Mouse (Mus musculus) fibroblast of lung, adult 2 months (primary cell): ENCODE results near the gene Slc9a3r1.

ENCODE experiments used
- DNase-seq: peaks from one replicate; pipeline ENCODE4 v3.0.0-alpha.2; 2011; ENCODE audit warnings: low read depth

Slc9a3r1 gene

DNA sequence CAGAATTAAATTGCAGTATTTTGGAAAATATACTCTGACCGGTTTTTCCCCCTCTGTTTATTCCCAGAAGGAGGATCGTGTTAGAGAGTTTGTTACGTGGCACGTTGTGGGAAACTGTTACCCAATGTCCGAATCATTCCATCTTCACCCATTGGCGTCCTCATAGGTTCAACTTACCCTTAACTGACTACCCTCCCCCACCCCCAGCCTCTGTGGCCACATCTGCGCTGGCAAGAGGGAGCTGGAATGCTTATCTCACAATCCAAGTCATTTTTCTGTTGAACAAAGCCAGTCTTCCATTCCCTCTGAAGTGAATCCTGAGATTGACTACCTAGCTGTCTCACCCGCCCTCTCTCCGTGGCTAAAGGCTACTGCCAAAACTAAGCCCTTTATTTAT, 938 bp upstream of the Slc9a3r1 start:
- no peak for DNase-seq

DNA sequence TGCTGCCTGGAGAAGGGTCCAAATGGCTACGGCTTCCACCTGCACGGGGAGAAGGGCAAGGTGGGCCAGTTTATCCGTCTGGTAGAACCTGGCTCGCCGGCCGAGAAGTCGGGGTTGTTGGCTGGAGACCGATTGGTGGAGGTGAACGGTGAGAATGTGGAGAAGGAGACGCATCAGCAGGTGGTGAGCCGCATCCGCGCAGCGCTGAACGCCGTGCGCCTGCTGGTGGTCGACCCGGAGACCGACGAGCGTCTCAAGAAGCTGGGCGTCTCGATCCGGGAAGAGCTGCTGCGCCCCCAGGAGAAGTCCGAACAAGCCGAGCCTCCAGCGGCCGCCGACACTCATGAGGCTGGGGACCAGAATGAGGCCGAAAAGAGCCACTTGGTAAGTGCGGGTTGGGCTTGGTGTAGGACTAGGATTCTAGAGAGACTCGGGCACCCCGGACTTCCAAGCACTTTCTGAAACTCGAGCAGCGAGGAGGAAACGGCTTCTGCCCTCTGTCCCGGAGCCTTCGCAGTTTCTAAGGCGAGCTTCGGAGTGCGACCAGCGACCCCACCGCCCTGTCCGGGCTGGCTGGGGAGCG, 518 bp downstream of the Slc9a3r1 start:
- no peak for DNase-seq

DNA sequence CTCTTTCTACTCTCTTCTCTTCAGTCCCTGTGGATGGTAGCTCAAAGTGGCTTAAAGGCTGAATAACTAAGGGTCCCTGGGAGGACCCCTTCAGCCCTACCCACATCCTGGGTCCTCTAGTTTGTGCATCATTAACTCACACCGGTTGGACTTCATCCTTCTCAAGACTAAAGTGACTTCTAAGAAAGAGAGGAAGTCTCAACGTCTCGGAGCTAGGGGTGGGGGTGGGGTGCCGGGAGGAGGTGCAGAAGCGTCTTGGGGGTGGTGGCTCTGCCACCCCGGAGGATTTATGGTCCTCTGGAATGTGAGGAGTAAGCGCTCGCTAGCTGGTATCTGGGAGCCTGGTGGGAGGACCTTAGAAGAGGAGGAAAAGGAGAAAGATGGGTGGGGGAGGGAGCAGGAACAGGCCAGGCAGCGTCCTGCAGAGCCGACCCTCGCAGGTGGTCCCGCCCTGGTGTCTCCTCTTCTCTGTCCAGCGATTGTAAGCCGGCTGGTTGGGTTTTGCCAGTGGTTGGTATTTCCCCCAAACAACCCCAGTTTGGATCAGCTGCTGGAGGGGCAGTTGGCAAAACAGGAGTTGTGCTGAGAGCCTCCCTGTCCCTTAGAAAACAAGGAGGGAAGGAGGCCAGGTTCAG, 1.3 kb downstream of the Slc9a3r1 start:
- DNase-seq = no peak

DNA sequence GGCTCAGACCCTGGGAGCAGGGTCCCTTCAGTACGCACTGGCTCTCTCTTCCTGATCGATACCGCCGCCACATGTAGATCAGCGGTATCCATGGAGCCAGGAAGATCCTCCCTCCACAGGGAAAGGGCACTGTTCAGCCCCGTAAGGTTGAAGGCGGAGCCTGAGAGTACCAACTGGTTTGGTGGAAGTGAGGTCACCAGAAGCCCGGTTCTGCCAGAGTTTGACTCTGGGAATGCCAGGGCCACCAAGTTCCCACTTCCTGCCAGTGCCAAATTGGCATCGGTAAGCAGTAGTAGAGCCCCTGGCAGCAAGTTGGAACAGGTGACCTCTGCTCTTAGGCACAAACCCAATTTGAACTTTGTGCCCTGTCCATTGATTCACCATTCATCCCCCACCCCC, 1.8 kb downstream of the Slc9a3r1 start:
- peak; percentile 49 for DNase-seq

DNA sequence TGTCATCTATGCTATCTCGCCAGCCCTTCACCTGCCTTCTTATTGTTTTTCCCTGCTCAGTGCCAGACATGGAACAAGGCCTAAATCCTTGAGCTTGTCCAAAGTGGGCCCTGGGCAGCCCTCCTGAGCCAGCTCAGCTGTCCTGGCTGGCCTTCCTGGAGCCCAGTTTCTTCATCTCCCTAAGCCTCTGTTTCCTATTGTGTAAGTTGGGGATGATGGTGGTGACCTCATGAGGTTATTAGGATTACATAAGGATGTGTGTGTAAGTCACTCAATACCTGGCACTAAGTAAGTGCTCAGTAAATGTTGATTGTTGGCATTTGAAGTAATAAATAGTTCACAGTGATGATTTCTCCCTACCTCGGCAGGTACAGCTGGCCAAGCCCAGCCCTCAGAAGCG, 3.6 kb downstream of the Slc9a3r1 start:
- DNase-seq = no peak

DNA sequence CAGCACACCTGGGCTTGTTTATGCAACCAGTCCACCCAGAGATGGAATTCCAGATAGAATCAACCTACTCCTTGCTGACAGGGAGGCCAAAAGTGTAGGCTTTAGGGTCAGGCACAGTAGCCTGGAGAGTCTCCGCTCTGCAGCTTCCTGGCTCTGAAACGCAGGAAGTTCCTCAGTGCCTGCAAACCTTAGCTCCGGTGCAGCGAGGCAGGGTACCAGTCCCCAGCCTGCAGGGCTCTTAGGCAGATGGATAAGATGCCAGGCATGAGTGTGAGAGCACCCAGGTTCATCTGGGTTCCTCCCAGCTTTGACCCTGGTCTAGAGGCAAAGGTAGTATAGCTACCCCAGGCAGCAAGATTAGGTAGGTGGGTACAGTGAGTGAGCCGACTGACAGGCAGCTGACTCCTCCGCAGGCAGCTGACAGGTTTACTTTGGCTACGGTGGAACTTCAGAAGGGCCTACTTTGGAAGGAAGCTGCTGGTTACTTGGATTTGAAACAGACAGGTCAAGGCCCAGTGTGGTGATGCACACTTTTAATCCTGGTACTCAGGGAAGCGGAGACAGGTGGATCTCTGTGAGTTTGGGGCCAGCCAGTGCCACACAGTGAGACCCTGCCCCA, 4.6 kb downstream of the Slc9a3r1 start:
- no peak for DNase-seq

DNA sequence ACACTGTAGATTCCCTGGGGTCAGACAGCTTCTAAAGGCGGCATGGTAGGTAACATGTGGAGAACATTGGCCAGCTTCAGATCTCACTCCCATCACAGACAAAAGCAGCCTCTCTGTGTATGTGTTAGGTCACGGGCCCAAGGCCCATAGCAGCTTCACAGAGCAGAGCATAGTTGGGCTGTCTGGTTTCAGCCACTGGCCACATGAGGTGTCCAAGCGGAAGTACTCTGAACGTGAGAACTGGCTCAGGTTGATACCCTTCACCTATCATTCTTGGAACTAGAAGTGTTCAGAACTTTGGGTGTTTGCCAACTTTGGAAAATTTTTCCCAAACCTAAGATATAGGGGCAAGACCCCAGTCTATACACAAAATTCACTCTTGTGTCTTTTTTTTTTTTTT, 6.3 kb downstream of the Slc9a3r1 start:
- no peak for DNase-seq

DNA sequence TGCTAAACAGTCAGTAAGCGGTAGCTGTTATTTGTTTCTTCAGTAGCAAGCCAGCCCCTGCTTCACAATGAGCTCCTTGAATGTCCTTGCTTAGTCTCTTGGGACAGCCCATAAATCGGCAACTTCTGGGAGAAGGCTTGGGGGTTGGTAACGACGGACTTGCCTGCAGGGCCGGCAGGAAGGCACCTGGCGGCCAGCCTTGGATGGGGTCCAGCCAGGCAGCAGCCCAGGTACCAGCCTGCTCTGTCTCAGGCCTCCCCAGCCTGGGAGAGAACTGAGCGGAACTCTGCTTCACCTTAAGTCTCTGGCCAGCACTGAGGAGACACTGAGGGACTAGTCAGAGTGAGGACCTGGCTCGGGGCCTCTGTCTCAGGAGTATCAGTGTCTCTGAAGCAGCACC, 8.0 kb downstream of the Slc9a3r1 start:
- DNase-seq = no peak

DNA sequence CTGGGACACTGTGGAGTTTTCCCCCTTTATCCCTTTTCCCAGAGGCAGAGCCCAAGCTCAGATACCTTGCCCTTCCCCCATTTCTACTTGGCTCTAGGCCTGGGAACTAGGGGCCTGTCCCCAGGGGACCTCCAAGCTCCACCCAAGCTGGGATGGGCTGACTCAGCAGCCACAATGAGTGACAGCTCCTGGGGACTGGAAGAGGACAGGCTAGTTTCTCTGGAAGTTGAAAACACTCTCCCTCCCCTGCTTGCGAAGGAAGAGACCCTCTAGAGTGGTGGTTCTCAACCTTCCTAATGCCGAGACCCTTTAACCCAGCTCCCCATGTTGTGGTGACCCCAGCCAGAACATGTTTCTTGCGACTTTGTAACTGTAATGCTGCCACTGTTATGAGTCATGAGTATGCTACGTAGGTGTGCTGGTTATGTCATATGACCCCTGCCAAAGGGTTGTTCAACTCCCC, 9.7 kb downstream of the Slc9a3r1 start:
- no peak for DNase-seq

DNA sequence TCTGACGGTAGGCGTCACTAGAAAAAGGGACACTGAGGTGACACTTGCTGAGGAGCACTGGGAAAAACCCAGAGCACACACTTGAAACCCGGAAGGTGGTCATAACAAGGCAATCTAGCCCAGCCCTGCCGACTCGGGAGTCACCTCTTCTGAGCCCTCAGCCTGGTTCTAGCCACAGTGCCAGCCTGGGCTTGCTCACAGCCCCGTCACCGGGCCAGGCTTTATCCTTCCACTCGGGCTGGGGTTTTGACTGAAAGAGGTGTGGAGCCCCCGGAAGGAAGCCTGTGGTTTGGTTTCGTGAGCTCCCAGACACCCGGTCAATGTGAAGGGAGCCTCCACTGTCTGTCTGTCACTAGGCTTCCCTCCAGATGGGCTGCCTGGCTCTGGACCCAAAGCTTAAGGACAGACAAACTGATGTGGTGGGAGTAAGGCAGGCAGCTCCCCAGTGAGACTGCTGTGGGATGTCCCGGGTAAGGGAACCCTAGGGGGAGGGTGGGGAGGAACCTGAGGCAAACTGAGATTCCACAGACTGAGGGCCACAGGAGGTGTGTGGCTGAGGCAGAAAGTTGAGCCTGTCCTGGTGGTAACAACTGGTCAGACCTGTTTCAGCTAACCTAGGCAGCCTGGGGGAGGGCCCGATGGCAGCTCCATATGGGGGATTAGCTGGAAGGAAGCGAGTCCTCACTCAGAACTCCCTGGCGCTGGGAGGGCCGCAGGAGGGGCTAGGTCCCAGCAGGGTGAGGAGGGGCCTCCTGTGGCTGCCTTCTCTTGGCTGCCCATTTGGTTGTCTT, 10.6 kb downstream of the Slc9a3r1 start:
- DNase-seq = no peak

DNA sequence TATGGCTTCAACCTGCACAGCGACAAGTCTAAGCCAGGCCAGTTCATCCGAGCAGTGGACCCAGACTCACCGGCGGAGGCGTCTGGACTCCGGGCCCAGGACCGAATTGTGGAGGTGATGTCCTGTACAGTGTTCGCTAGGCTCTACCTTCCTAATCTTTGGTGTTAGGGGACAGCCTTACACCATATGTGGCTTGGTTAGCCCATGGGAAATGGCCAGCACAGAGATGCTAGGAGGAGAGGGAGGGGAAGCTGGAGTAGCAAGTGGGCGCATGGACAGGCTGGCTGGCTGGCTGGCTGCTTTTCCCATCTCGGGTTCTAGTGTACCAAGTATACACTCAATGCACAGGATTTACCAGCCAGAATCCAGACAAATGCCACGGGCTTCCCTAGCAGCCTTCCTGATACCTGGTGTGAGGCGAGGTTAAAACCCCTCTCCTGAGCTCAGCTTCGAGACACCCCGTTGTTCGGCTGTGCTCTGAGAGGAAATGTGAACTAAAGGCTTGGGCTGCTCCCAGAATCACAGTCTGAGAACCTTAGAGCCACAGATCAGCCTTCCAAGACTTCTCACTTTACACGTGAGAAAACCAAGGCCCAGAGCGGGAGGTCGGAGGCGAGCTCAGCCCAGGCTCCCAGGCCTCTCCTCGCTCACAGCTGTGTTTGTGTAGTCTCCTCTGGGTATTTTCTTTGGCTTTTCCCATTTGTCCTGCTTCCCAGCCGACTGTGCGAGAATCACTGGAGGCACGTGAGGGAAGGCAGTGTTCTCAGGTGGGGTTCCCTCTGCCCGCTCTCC, 13.5 kb downstream of the Slc9a3r1 start:
- DNase-seq = peak; percentile 67

DNA sequence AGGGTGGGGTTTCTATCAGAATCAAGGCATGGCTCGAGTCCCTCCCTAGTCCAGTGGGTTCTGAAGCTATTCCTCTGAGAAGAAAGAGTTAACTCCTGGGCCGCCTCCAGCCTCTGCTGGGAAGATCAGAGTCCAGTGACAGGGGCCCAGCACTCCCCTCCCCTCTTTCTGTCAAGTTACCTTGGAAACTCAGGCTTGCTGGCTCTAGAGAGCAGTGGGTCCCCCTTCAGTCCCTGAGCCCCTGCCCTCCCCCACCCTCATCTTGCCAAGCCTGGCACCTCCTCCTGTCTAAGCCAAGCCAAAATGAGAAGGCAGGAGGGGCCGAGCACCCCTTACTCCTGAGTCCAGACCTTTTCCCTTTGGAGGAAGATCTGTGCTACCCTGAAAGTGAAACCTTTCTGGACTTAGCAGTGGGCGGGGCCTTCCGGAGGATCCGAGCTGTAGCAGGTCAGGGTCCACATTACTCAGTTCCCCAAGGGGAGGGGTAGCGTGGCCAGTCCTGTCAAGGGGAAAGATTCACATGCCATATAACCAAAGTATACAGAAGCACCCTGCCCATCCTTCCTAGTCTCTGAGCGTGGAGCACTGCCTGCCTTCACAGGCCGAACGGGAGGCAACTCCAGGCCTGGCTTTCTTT, 14.5 kb downstream of the Slc9a3r1 start:
- DNase-seq = no peak

DNA sequence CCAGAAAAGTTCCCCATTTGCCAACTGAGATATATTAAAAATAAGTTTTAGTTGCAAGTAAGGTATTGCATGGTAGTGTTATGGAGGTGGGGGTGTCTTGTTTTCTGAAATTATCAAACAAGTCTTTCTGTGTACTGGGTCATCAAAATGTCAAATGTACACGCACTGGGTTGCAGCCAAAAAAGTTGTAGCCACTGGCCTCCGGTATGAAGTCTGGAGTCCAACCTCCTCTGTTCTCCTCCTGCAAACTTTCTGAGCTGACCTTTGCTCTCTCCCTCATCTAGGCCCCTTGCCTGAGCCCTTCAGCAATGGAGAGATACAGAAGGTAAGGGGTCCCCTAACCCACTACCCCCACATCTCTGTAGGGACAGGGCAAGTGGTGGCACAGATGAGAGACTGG, 15.6 kb downstream of the Slc9a3r1 start:
- no peak for DNase-seq

DNA sequence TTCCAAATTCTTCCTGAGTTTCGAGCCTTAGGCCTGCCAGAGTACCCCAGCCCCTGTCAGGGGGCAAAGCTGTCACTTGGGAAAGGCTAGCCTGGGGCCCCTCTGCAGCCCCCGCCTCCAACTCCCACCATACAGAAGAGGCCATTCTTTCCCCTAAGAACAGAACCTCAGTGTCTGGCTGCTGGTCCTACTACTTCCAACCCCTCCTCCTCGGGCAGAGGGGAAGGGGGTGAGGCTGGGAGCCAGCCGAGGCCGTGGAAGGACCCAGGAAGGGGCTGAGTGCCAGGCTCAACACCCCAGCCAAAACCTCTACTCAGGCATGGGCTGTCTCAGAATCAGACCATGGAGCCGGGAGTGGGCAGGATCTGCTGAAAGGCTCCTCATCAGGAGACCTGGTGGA, 16.1 kb downstream of the Slc9a3r1 start:
- no peak for DNase-seq

DNA sequence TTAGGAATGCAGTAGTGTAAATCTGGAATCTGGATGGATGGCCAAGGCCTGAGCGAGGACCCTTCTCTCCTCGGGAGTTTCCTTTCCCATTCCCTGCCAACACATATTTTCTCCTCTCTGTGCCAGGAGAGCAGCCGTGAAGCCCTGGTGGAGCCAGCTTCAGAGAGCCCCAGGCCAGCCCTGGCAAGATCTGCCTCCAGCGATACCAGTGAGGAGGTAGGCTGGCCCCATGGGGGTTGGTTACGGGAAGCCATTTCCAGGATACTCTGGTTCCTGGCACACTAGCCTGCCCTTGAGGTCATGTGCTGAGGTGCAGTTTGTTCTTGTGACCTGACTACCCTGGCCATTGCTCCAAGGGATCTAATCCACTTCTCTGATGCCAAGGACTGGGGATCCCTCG, 16.7 kb downstream of the Slc9a3r1 start:
- DNase-seq = no peak

DNA sequence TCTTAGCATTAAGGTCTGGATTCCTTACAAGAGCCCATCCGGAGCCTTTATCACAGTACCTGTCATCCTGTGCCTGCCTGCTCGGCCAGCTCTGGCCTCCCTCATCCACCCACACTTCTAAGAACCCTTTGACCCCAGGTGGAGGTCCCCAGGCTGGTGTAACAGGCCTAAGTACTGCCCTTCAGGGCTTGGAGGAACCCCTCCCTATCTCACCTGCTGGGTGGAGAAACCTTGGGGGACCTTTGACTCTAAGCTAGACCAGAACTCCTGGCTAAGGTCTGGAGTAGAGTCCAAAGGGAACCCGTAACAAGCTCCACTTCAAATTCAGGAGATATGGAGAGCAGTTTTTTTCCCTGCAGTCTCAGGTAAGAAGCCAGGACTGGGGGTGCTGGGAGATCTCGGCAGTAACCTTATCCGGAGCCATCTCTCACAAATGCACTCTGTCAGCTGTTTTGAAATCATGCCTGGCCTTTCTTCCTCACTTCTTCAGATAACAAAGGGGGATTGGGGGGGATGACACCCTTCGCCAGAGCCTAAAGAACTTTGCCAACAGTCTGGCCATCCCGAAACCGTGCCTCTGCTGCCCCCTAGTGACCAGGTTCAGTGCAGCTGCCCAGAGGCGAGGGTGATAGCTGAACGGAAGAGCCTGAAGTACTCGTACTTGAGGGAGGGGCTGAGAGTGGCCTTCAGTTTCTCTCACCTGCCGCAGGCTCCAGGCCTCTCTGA, 18.9 kb downstream of the Slc9a3r1 start:
- DNase-seq = no peak

DNA sequence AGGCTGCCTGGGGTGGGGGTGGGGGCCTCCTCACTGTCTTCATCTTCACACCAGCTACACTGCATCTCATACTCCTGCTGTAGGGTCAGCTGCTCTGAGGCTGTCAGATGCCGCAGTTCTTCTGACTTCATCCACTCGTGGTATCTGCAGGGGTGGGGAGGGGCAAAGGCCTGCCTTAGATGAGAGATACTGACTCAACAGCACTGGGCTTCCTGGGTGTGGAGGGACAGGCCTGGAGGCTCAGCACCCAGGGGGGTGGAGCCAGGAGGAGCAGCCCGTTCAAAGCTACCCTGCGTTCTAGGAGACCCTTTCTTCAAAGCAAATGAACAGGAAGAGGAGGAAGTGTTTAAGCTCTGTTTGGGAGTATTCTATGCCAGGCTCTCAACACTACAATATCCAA, 21.8 kb downstream of the Slc9a3r1 start:
- no peak for DNase-seq

DNA sequence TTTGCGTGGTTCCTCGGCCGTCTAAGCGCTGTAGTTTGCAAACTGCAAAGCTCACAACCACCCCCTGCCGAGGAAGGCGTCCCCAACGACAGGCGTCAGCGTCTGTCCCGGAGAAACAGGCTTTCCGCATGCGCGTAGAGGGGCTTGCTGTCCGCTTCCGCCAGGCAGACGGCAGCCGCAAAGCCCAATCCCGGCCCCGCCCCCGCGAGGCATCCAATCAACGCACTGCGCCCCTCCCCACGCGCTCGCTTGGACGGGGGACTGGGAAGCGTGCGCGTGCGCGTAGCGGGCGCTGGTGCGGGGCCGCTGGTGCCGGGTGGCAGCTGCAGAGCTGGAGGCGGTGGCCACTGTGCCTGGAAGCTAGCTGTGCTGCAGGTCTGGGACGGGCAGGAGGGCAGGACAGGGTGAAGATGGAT, 24.1 kb downstream of the Slc9a3r1 start, which contains the start of gene Tmem104:
Tmem104 (plus strand) TSS at position 264 of the 416 bp plus-strand sequence.
- DNase-seq = peak; percentile 95

DNA sequence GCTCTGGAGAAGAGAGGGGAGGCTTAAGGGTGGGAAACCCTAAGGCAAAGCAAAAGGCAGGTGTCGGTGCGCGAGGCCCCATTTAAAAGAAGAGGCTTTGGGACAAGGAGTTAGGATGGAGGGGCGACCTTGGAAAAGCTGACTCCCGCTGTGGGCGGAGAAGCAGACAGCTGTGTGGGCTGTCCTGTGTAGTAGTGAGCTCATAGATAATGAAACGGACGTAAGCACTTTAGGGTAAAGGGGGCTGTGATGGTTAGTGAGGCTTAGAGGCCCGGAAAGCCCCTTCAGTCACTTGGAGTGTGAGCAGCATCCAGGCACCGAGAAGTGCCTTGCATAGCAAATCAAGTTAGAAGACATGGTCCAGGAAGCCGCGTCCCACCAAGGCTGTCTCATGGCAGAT, 24.6 kb downstream of the Slc9a3r1 start, which contains the start of gene Nat9:
Nat9 (minus strand) TSS at position 167 of the 400 bp plus-strand sequence.
- DNase-seq = no peak

DNA sequence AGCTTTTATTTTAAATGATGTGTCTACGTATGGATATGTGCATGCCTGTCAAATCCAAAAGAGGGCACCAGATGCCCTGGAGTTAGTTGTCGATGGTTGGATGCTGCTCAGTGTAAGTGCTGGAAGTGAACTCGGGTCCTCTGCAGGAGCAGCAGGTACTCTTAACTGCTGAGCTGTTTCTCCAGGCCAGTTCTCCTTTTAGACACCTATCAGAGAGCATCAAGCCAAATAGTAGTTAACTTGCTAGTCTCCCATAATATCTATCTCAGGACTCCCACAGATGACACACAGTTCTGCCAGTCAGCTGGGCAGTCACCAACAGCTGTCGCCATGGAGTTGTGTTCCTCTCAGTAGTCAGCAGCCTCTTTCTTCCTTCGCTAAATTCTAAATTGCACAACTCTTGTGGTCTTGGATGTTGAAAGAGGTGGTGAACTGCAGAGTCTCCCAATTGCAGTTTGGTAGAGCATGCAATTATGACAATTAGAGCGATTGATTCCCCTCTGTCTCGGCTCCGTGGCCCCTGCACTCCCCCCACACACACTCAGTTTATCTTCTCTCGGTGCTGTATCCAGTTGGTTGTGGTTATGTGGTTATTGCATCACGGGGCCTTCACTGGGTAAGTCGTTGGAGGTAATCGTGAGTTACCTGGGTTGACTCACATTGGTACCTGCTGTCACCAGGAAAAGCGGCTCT, 25.5 kb downstream of the Slc9a3r1 start:
- DNase-seq = no peak
